Mouse (Mus musculus): ENCODE results near the gene Acta2. TPM values are rescaled to one million over a fixed set of nuclear protein-coding genes. Genes with fewer than 3 reads are reported as not detected.

The Acta2 gene
- polyA plus RNA-seq, 1 experiment = 22.4 TPM

DNA sequence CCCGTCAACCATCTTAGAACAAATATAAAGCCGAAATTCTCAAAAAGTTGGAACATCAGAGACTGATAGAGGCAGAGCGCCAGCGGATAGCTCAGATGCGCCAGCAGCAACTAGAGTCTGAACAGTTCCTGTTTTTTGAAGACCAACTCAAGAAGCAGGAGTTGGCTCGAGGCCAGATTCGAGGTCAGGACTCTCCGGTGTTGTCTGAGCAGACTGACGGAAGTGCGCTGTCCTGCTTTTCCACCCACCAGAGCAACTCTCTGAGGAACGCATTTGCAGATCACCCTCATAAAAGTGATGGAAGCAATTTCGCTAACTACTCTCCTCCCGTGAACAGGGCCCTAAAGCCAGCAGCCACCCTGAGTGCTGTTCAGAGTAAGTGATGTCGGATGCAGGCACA is 21.4 kb downstream of the Acta2 start:
- no peak overlapping the region for H3K27ac ChIP-seq (ENCODE audit: insufficient read depth, low read depth, low read length)
- H3K4me1 ChIP-seq (ENCODE audit: control insufficient read depth, insufficient read depth, low read length) = peaks cover 17% of the 10 kb centered on the region
- H3K4me3 ChIP-seq (ENCODE audit: insufficient read depth, low read length) = no peak overlapping the region
- TF ChIP-seq CTCF (IDR thresholded peaks at IDR 0.05; ENCODE audit: low read depth, low read length) = no peak

- Histone ChIP-seq H3K27ac (ENCODE audit: insufficient read depth, low read depth, low read length) (no peak overlapping the region), H3K4me1 (ENCODE audit: control insufficient read depth, insufficient read depth, low read length) (peaks cover 17% of the 10 kb centered on the region), H3K4me3 (ENCODE audit: insufficient read depth, low read length) (no peak overlapping the region)
- TF ChIP-seq CTCF (IDR thresholded peaks at IDR 0.05; ENCODE audit: low read depth, low read length) (no peak), POLR2A (IDR thresholded peaks at IDR 0.05; ENCODE audit: borderline replicate concordance, low read depth, low read length) (no peak)
Observed at GRCm38 (mm10) chr19:34232326-34232725, 23.1 kb downstream of the Acta2 start.

- Histone ChIP-seq H3K4me3 (ENCODE audit: insufficient read depth, low read length) (no peak overlapping the region), H3K27ac (ENCODE audit: insufficient read depth, low read depth, low read length) (no peak overlapping the region), H3K4me1 (ENCODE audit: control insufficient read depth, insufficient read depth, low read length) (peaks cover 17% of the 10 kb centered on the region)
- TF ChIP-seq CTCF (IDR thresholded peaks at IDR 0.05; ENCODE audit: low read depth, low read length) (no peak), POLR2A (IDR thresholded peaks at IDR 0.05; ENCODE audit: borderline replicate concordance, low read depth, low read length) (no peak)
Observed at GRCm38 (mm10) chr19:34231596-34231995, 23.8 kb downstream of the Acta2 start.

GRCm38 (mm10) chr19:34222805-34223204 is 32.6 kb downstream of the Acta2 start:
- TF ChIP-seq CTCF (IDR thresholded peaks at IDR 0.05; ENCODE audit: low read depth, low read length) = no peak
- TF ChIP-seq POLR2A (IDR thresholded peaks at IDR 0.05; ENCODE audit: borderline replicate concordance, low read depth, low read length) = no peak
- Histone ChIP-seq H3K27ac (ENCODE audit: insufficient read depth, low read depth, low read length) (no peak overlapping the region), H3K4me3 (ENCODE audit: insufficient read depth, low read length) (no peak overlapping the region), H3K4me1 (ENCODE audit: control insufficient read depth, insufficient read depth, low read length) (peaks cover 18% of the 10 kb centered on the region)

DNA sequence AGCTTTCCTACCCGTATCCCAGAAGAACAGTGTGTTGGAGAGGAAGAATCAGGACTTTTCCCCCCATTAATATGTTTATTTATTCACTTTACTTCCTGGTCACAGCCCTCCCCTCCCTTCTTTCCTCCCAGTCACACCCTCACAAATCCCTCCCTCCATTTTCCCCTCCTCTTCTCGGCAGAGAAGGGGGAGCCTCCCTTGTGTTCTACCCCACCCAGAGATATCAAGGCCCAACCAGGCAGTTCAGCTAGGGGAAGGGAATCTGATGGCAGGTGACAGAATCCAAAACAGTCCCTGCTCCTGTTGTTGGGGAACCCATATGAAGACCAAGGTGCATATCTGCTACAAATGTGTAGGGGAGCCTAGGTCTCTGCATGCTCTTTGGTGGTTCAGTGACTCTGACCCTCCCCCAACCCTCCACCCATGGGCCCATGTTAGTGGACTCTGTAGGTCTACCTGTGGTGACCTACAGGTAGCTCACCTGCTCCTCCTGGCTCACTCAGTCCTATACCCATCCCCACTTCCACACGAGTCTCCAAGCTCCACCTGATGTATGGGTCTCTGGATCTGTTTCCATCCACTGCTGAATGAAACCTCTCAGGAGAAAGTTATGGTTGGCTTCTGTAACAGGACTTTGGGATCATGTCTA is 34.5 kb downstream of the Acta2 start:
- TF ChIP-seq POLR2A (IDR thresholded peaks at IDR 0.05; ENCODE audit: borderline replicate concordance, low read depth, low read length) (no peak), CTCF (IDR thresholded peaks at IDR 0.05; ENCODE audit: low read depth, low read length) (no peak)
- Histone ChIP-seq H3K4me3 (ENCODE audit: insufficient read depth, low read length) (no peak overlapping the region), H3K27ac (ENCODE audit: insufficient read depth, low read depth, low read length) (no peak overlapping the region), H3K4me1 (ENCODE audit: control insufficient read depth, insufficient read depth, low read length) (peaks cover 30% of the 10 kb centered on the region)

DNA sequence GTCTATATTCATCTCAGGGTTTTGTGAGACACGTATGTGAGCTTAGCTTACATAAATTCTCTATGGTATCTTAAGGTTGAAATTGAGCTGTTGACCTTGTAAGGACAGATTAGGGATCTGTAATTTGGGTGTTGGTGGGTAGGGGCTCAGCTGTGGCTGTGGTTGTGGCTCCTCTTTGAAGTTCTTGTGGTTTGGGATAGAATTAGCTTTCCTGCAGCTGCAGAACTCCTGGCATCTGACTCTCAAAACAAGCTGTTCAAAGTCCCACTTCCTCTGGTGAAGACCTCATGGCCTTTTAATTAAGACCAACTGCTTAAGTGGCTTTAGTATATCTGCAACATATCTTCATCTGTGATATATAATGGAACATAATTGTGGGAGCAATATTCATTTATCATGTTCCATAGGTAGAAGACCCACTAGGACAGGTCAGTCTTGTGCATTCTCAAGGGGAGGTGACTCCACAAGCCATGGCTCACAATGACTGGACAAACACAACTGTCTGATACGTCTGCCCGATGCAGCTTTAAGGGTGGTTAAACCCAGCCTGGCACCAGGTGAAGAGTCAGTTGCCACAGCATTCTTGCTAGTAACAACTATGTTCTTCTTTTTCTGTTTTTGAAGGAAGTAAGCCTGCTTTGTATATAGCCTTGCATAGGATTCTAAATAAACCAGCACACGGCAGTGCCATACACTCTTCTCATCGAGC is 36.0 kb downstream of the Acta2 start:
- TF ChIP-seq POLR2A (IDR thresholded peaks at IDR 0.05; ENCODE audit: borderline replicate concordance, low read depth, low read length) (no peak), CTCF (IDR thresholded peaks at IDR 0.05; ENCODE audit: low read depth, low read length) (no peak)
- Histone ChIP-seq H3K27ac (ENCODE audit: insufficient read depth, low read depth, low read length) (no peak overlapping the region), H3K4me3 (ENCODE audit: insufficient read depth, low read length) (no peak overlapping the region), H3K4me1 (ENCODE audit: control insufficient read depth, insufficient read depth, low read length) (peaks cover 35% of the 10 kb centered on the region)

DNA sequence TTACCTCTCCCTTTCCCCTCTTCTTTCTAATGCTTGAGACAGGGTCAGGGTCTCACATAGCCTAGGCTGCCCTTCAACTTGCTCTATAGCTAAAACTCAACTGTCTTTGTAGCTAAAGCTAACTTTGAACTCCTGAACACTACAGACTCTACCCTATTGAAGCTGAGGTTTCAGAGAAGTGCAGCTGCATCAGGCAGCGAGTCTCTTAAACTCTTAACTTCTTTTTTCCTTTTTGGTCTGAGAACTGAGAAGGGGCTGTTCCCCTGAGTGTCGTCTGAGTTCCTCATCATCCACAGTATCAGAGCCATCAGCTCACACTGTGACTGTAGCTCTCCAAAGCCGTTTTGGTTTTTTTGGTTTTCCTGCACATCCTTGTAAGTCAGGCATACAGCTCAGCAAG is 37.6 kb downstream of the Acta2 start:
- Histone ChIP-seq H3K4me1 (ENCODE audit: control insufficient read depth, insufficient read depth, low read length) (peaks cover 48% of the 10 kb centered on the region), H3K27ac (ENCODE audit: insufficient read depth, low read depth, low read length) (no peak overlapping the region), H3K4me3 (ENCODE audit: insufficient read depth, low read length) (no peak overlapping the region)
- TF ChIP-seq CTCF (IDR thresholded peaks at IDR 0.05; ENCODE audit: low read depth, low read length) (no peak), POLR2A (IDR thresholded peaks at IDR 0.05; ENCODE audit: borderline replicate concordance, low read depth, low read length) (no peak)

GRCm38 (mm10) chr19:34216956-34217355 is 38.4 kb downstream of the Acta2 start:
- H3K4me3 ChIP-seq (ENCODE audit: insufficient read depth, low read length) = no peak overlapping the region
- TF ChIP-seq POLR2A (IDR thresholded peaks at IDR 0.05; ENCODE audit: borderline replicate concordance, low read depth, low read length) (no peak), CTCF (IDR thresholded peaks at IDR 0.05; ENCODE audit: low read depth, low read length) (no peak)
- H3K27ac ChIP-seq (ENCODE audit: insufficient read depth, low read depth, low read length) = no peak overlapping the region
- peaks cover 55% of the 10 kb centered on the region for H3K4me1 ChIP-seq (ENCODE audit: control insufficient read depth, insufficient read depth, low read length)

GRCm38 (mm10) chr19:34214136-34214535 is 41.3 kb downstream of the Acta2 start:
- Histone ChIP-seq H3K4me1 (ENCODE audit: control insufficient read depth, insufficient read depth, low read length) (peaks cover 48% of the 10 kb centered on the region), H3K27ac (ENCODE audit: insufficient read depth, low read depth, low read length) (no peak overlapping the region), H3K4me3 (ENCODE audit: insufficient read depth, low read length) (no peak overlapping the region)
- TF ChIP-seq CTCF (IDR thresholded peaks at IDR 0.05; ENCODE audit: low read depth, low read length) (no peak), POLR2A (IDR thresholded peaks at IDR 0.05; ENCODE audit: borderline replicate concordance, low read depth, low read length) (no peak)

- no peak overlapping the region for H3K4me3 ChIP-seq (ENCODE audit: insufficient read depth, low read length)
Observed at GRCm38 (mm10) chr19:34213251-34213645, 42.1 kb downstream of the Acta2 start.

More at GRCm38 (mm10) chr19:34213251-34213645, 42.1 kb downstream of the Acta2 start:
- Histone ChIP-seq H3K27ac (ENCODE audit: insufficient read depth, low read depth, low read length) (no peak overlapping the region), H3K4me1 (ENCODE audit: control insufficient read depth, insufficient read depth, low read length) (peaks cover 43% of the 10 kb centered on the region)
- TF ChIP-seq POLR2A (IDR thresholded peaks at IDR 0.05; ENCODE audit: borderline replicate concordance, low read depth, low read length) (no peak), CTCF (IDR thresholded peaks at IDR 0.05; ENCODE audit: low read depth, low read length) (no peak)

Data from bone marrow macrophage, adult 2 months (primary cell).